Mouse (Mus musculus) cerebellum, adult 9-11 months (tissue): ENCODE data around the gene Smg6.

Source experiments
- DNase-seq: peaks from one replicate; pipeline ENCODE4 v3.0.0; 2022

Gene Smg6

DNA sequence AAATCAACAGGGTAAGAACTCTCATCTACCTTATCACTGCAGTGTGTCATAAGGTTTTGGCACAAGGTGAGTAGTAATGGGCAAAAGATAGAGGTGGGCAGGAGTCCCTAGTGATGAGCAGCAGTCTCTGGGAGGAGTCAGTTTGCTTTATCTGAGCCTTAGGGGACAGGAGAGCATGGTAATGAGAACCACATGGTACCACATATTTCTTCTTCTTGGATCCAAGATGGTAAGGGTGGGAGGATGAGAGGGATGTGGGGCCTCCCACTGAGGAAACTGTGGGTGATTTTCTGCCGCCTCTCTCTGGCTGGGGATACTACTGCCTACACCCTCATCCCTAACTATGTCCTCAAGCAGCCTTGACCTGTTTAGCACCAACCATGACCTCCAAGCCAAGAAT lies 125.6 kb downstream of the Smg6 start:
- DNase-seq: no peak

GRCm38 (mm10) chr11:75051712-75052550 lies 126.3 kb downstream of the Smg6 start:
- DNase-seq: no peak

GRCm38 (mm10) chr11:75053020-75053419 lies 127.4 kb downstream of the Smg6 start:
- no peak for DNase-seq

GRCm38 (mm10) chr11:75053722-75054121 lies 128.1 kb downstream of the Smg6 start:
- DNase-seq: no peak

DNA sequence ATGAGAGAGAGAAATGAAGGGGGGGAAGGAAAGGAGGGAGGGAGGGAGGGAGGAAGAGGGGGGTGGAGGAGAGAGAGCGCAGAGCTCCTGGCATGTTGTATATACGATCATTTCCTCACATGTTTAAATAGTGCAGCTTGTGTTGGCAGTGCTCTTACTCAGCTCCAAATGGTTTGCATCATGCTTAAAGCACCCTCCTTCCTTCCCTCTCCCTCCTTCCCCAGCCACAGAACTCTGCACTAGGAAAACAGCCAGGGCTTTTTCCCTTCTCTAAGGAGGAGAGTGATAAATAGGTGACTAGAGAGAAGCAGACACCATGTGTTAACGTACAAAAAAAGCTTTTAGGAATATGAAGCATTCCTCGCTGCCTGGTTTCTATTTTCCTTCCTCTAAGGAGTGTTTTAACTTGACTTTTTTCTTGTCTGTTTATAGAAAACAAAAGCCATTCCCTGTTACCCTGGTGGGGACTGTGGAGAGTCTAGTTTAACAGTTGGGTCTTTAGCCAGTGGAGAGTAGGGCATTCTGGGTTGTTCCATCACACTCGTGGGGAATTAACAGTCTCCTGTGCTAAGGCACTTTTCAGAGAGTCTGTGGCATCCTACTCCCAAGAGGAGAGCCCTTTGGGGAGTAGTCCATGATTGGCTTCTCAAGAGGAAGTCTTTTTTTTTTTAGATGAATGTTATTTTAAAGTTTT lies 128.7 kb downstream of the Smg6 start:
- no peak for DNase-seq

DNA sequence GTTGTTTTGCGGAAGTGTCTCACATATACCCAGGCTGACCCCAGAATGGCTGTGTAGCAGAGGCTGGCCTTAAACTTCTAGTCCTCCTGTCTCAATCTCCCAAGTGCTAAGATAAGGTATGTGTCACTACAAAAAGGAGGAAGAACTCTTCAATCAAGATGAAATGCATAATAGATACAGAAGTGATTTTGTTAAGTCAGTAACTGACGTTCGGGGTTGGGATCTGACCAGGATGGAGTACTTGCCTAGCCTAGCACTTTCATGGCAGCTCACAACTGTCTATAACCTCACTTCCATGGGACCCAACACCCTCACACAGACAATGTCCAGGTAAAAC lies 129.2 kb downstream of the Smg6 start:
- no peak for DNase-seq

DNA sequence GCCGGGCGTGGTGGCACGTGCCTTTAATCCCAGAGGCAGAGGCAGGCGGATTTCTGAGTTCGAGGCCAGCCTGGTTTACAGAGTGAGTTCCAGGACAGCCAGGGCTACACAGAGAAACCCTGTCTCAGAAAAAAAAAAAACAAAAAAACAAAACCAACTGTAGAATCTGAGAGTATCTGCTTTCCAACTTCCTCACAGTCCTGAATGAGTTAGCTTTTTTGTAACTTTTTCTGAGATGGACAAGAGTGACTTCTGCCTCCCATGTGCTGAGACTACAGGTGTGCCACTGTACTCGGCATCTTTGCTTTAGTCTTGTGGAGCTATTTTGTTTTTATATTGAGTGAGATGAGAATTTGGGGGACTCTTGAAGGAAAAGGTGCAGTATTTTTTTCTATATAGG lies 137.0 kb downstream of the Smg6 start:
- no peak for DNase-seq

DNA sequence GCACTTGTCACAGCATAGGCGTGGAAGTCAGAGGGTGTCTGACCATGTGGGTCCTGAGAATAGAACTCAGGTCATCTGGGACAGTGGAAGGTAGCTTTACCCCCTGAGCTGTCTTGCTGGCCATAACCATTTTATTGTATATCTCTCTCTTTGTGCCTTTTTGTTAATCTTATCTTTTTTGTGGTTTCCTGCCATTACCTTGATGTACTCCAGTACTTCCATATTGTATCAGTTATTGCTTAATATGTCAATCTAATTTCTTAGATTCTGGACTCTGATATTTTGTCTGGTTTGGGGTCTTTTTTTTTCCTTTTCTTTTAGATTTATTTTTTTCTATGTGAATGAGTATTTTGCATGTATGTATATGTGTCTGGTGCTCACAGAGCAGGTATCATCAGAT lies 138.6 kb downstream of the Smg6 start:
- no peak for DNase-seq

DNA sequence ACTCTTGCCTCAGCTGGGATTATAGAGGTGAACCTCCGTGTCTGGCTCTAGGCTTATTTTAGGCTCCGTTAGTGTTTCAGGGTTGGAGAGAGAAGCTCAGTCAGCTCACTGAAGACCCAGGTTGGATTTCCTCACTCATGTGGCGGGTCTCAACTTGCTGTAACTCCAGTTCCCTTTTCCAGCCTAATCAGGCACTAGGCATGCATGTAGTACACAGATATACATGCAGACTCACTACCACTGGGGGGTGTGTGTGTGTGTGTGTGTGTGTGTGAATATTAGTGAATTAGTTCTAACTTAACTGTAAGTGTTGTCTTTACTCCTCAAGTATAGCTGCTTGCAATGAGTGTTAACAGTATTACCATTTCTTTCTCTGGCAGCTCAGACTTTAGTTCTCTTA lies 145.7 kb downstream of the Smg6 start:
- no peak for DNase-seq

- DNase-seq: no peak
Observed at GRCm38 (mm10) chr11:75072932-75073625, 147.5 kb downstream of the Smg6 start.

- no peak for DNase-seq
Observed at GRCm38 (mm10) chr11:75073696-75074095, 148.1 kb downstream of the Smg6 start.

- DNase-seq: no peak
Observed at GRCm38 (mm10) chr11:75074543-75074942, 148.9 kb downstream of the Smg6 start.

GRCm38 (mm10) chr11:75078616-75079015 lies 153.0 kb downstream of the Smg6 start:
- peak; percentile 24 for DNase-seq

DNA sequence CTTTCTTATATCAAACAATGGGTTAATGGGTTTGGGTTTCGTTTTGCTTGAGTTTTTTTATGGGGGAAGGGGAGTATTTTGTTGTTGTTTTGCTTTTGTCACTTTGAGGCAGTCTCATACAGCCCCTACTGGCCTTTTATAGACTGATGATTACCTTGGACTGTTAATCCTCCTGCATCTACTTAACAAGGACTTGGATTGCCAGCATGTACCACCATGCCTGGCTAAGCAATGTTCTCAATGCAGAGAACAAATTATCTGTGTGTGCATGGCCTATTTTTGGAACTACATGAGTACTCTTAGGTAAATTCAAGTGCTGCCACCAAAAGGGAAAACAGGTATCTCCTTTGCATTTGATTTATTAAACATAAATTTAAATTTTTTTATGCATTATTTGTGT lies 157.4 kb downstream of the Smg6 start:
- peak; percentile 23 for DNase-seq

DNA sequence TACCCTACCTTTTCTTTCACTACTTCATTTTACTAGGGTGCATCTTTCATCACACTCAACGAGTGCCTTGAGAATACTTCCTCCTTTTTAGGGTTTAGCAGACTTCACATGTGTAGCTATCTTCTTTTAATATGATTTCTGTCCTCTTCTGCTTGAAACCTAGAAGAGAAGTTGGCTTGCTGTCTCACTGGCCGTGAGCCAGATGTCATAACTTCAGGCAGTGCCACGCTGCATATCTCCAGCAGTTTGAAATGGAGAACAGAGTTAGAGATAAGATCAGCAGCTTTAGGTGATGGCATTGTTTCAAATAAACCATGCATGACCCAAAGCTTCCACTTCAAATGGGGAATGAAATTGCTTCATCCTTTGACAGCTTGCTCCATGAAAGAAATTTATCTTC lies 166.5 kb downstream of the Smg6 start:
- DNase-seq: no peak

DNA sequence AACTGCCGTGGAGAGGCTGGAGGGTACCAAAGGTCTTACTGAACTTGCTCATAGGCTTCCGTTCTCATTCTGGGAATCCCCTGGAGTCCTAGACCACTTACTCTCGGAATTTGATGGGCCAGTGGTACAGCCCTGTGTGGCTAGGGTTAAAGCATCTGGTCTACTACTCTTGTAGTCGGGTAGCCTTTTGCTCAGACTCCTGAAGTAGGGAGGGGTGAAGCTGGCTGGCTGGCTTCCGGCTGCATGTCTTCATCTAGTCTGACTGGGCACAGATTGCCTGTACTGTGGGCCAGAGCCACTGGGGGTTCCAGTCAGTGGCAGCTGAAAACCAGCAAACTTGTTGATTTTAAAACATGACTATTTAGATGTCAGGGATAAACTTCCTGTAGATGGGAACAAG lies 167.0 kb downstream of the Smg6 start:
- peak; percentile 26 for DNase-seq

DNA sequence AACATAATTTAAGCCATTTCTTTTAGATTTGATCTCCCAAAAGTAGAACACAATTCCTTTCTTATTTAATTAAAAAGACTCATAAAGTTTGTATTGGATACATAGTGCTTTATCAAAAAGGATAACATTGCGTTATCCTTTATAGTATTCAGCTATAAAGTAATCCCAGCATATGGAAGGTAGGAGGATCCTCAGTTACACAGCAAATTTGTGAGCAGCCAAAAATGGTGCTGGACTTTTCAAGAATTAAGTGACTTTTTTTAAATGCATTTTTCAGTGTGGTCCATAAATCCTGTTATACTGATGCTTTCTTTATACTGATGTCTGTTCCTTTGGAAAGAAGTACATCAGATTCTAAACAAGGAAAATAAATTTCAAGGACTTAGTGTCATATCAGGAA lies 169.1 kb downstream of the Smg6 start:
- no peak for DNase-seq

GRCm38 (mm10) chr11:75102763-75103339 lies 177.2 kb downstream of the Smg6 start:
- DNase-seq: peak; percentile 37

GRCm38 (mm10) chr11:75106614-75107013 lies 181.0 kb downstream of the Smg6 start:
- no peak for DNase-seq

DNA sequence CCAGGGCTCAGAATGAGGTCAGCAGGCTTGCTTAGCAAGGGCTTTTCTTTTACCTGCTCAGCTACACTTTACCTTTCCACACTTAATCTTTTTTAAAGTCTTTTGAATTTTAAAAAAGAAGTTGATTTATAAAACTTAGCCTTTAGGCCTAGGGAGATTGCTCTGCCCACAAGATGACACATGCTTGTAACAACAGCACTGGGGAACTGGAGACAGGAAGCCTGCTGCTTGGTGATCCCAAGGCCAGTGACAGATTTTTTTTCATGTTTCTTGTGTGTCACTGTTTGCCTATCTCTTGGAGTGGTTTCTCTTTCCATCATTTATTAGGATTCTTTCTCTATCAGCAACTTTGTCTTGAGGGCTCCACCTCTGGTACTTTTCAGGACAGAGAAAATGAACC lies 183.3 kb downstream of the Smg6 start:
- no peak for DNase-seq

DNA sequence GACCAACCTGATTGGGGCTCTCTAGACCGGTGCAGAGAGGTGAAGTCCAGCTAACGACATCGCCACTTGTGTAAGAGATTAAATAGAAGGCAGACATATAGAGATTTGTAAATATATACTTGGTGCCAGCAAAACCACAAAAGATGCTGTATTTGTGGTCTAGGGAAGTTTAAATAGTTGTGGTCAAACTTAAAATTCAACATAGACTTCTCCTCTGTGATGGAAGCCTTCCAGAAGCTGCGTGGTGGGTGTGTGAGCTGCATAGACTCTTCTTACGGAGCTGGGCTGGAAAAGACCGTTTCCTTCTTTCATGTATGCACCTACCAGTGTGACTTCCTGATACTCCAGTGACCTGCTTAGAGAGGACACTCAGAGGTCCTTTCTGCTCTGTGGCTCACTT lies 190.8 kb downstream of the Smg6 start:
- no peak for DNase-seq

- no peak for DNase-seq
Observed at GRCm38 (mm10) chr11:75118141-75118540, 192.5 kb downstream of the Smg6 start.

DNA sequence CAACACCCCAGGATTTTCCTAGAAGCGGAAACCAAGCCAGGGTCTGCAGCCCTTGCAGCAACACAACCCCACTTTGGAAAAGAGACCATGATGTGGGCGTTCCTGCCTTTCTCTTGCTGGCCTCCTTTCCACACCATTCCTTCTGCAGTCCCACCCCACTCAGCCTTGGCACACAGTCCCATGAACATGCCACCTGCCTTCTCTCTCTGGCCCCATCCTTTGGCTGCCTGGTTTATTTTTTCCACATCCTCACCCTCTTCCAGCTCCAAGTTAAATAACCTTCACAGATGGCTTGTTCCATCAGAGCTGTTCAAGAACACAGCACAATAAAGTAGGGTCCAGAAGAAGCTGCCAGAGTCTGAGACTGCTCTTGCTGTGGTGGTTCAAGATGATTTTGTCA lies 193.7 kb downstream of the Smg6 start:
- DNase-seq: peak; percentile 76

DNA sequence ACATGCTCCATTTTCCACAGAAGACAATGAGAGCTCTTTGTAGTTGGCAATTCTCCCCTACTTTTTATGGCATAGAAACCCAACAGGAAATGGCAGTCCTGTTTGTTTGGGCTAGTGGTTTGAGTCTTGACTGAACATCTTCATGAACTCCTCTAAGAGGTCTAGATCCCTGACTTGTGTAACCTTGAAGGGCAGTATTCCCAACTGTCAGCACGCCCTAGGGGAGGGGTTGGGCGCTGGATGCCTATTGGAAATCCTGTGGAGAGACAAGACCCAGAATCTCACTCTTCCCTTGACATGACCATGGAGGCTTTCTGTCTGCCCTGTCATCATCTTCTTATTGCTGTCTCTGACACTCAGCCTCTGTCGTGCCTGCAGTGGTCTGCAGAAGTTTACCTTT lies 194.2 kb downstream of the Smg6 start:
- DNase-seq: no peak
